Mouse (Mus musculus) lung, postnatal 0 days (tissue): Measurements from ENCODE around the gene Ggn.

Source experiments
- CTCF ChIP-seq: IDR thresholded peaks from 2 replicates; pipeline ENCODE4 v1.5.1; 2016; ENCODE audit warnings: antibody characterized with exemption, mild to moderate bottlenecking
- EP300 ChIP-seq: IDR thresholded peaks from 2 replicates; pipeline ENCODE4 v1.6.1; 2016; ENCODE audit warnings: antibody characterized with exemption, mild to moderate bottlenecking, control low read depth

DNA sequence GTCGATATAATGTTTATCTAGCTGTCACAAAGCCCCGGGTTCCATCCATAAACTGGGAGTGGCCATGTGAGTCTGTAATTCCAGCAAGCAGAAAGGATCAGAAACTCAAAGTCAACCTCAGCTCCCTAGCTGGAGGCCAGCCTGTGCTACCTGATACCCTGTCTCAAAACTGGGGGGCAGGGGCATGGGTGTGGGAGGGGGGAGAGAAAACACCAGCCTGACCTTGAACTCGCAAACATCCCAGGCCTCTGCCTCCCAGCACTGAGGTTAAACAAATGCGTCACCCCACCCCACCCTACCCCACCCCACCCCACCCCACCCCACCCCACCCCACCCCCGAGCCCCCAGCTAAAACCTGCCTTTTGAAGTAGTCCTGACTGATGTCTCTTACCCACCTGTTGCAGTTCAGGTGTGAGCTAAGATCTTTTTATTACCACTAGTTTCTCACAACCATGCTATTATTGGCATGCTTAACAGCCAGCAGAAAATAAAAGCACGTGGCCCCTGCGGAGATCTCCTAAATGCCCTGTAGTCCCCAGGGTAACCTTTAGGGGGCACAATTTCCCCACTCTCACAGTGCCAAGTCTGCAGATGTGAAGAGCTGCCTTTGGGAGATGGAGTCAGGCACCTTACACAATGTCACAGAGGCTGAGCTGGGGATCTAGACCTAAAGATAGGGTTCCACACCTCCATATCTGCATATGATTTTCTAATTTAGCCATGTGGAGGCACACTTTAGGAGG lies 43.7 kb upstream of the Ggn start:
- TF ChIP-seq CTCF (peak; percentile 78), EP300 (no peak)
